Mouse (Mus musculus) heart, embryonic 15.5 days (tissue): Measurements from ENCODE around the gene Txnip. TPM values are rescaled to one million over a fixed set of nuclear protein-coding genes. Genes with fewer than 3 reads are reported as not detected.

Experiments
- ATAC-seq: fragments of 200-750 bp; cut with Nextera tagmentation; replicated peaks from 2 replicates; pipeline ENCODE4 v1.8.0; 2017; ENCODE audit warnings: low read depth, moderate TSS enrichment; ENCODE audit not compliant: insufficient number of reproducible peaks, insufficient read depth, low FRiP score
- H3K27ac ChIP-seq: fragments of 300-500 bp; sonication (generic); 2 replicates; pipeline ENCODE4 v1.5.1; 2015; ENCODE audit warnings: mild to moderate bottlenecking, inconsistent platforms
- H3K27me3 ChIP-seq: fragments of 300-500 bp; sonication (generic); 2 replicates; pipeline ENCODE4 v1.6.1; 2015; ENCODE audit warnings: inconsistent platforms
- H3K36me3 ChIP-seq: fragments of 300-500 bp; sonication (generic); 2 replicates; pipeline ENCODE4 v1.6.1; 2015; ENCODE audit warnings: mild to moderate bottlenecking, inconsistent platforms
- H3K4me1 ChIP-seq: fragments of 300-500 bp; sonication (generic); replicated peaks from 2 replicates; pipeline ENCODE4 v1.6.1; 2015; ENCODE audit warnings: inconsistent platforms
- H3K4me2 ChIP-seq: fragments of 300-500 bp; sonication (generic); 2 replicates; pipeline ENCODE4 v1.6.1; 2015; ENCODE audit warnings: inconsistent platforms, mild to moderate bottlenecking, moderate library complexity
- H3K4me3 ChIP-seq: fragments of 300-500 bp; sonication (generic); 2 replicates; pipeline ENCODE4 v1.5.1; 2015; ENCODE audit warnings: mild to moderate bottlenecking, inconsistent platforms
- H3K9ac ChIP-seq: fragments of 300-500 bp; sonication (generic); 2 replicates; pipeline ENCODE4 v1.6.1; 2015; ENCODE audit warnings: mild to moderate bottlenecking, inconsistent platforms
- H3K9me3 ChIP-seq: fragments of 300-500 bp; sonication (generic); replicated peaks from 2 replicates; pipeline ENCODE4 v1.6.1; 2016; ENCODE audit warnings: inconsistent platforms
- WGBS: fragments of 180-500 bp; shearing (Covaris S2); methylation state at CpG from one replicate; pipeline ENCODE4 v1.1.7; 2015; ENCODE audit warnings: mixed read lengths; 5-methylcytosine and 5-hydroxymethylcytosine counted together
- polyA plus RNA-seq: library from polyadenylated mRNA; unstranded; fragments of >200 nt; fragmentation: Nextera tagmentation; extraction: Ambion mirVana; gene quantifications from 2 replicates; pipeline ENCODE4 v1.2.1, GENCODE M21; 2015

The Txnip gene
- polyA plus RNA-seq, 1 experiment from 2014 or later, result 208 TPM

DNA sequence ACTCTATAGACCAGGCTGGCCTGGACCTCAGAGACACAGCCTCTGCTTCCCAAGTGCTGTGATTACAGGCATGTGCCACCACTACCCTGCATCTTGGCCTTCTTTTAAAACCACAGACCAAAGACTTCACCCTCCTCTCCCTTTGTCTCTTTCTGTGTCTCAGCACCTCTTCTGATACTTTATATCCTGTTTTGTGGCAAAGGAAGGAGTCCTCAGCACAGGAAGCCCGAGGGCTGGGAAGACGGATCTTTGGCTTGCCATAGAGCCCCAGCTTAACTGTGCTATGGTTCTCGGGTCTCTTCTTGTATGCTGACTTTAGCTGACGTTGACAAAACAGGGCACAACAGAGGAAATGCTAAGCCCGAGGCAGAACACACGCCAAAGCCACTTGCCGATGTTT lies 12.9 kb downstream of the Txnip start:
- H3K36me3 ChIP-seq, result no peaks in the 10 kb centered on the region
- H3K4me3 ChIP-seq, result no peak overlapping the region
- 56% methylated on average over 7 of the region's 7 CpGs for WGBS
- H3K9ac ChIP-seq, result no peak overlapping the region
- H3K4me1 ChIP-seq, result peaks cover 51% of the 10 kb centered on the region
- no peaks in the 10 kb centered on the region for H3K27me3 ChIP-seq
- H3K9me3 ChIP-seq, result no peaks in the 10 kb centered on the region
- no peak overlapping the region for H3K4me2 ChIP-seq
- ATAC-seq, result no peak
- H3K27ac ChIP-seq, result peak overlapping the region; percentile 23; the same call in 1 of the 2 replicates

DNA sequence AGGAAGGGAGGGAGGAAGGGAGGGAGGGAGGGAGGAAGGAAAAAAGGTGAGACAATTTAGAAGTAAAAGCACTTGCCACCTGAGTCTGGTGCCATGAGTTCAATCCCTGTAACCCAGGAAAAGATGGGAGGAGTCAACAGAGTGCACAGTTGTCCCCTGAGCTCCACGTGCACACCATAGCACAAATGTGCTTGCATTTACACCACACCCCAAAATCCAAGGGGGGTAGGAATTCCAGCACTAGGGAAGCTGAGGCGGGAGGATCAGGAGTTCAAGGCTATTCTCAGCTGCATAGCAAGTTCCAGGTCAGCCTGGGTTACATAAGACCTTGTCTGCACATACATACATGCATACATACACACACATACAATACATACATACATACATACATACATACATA lies 13.6 kb downstream of the Txnip start:
- Histone ChIP-seq H3K9me3 (no peaks in the 10 kb centered on the region), H3K4me3 (no peak overlapping the region), H3K4me1 (peaks cover 56% of the 10 kb centered on the region), H3K9ac (no peak overlapping the region), H3K4me2 (no peak overlapping the region), H3K36me3 (no peaks in the 10 kb centered on the region), H3K27me3 (no peaks in the 10 kb centered on the region), H3K27ac (peak overlapping the region; percentile 73; the same call in 1 of the 2 replicates)
- 81% methylated on average over 2 of the region's 2 CpGs for WGBS
- ATAC-seq, result no peak

DNA sequence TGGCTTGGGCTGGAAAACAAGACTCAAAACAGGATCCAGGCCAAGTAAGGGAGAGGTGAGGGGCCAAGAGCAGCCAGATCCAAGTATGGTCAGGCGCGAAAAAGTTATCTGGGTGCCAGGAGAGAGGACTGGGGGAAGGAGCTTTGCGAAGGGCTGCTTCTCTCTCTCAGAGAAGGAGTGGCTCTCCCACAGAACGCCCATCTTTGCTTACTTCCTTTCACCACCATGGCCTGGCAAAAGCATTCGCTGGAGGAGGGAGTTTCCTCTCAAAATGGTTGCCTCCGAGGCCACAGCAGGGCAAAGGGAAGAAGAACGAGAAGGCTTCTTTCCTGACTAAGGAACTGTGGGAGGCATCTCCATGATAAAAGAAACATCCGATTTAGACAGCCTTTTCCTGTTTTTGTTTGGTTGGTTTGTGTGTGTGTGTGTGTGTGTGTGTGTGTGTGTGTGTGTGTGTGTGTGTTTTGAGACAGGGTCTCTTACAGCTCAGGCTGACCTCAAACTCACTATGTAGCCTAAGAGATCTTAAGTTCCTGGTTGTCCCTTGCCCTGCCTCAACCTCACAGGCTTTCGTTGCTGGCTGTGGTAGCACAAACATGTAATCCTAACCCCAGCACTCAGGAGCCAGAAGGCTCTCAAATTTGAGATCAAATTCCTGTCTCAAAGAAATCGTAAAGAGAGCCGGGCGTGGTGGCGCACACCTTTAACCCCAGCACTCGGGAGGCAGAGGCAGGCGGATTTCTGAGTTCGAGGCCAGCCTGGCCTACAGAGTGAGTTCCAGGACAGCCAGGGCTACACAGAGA lies 14.3 kb downstream of the Txnip start:
- Histone ChIP-seq H3K4me1 (peaks cover 59% of the 10 kb centered on the region), H3K27me3 (no peaks in the 10 kb centered on the region), H3K9ac (no peak overlapping the region), H3K4me2 (no peak overlapping the region), H3K4me3 (no peak overlapping the region), H3K27ac (peak overlapping the region; percentile 73), H3K36me3 (no peaks in the 10 kb centered on the region), H3K9me3 (no peaks in the 10 kb centered on the region)
- no peak for ATAC-seq
- 64% methylated on average over 16 of the region's 16 CpGs for WGBS

DNA sequence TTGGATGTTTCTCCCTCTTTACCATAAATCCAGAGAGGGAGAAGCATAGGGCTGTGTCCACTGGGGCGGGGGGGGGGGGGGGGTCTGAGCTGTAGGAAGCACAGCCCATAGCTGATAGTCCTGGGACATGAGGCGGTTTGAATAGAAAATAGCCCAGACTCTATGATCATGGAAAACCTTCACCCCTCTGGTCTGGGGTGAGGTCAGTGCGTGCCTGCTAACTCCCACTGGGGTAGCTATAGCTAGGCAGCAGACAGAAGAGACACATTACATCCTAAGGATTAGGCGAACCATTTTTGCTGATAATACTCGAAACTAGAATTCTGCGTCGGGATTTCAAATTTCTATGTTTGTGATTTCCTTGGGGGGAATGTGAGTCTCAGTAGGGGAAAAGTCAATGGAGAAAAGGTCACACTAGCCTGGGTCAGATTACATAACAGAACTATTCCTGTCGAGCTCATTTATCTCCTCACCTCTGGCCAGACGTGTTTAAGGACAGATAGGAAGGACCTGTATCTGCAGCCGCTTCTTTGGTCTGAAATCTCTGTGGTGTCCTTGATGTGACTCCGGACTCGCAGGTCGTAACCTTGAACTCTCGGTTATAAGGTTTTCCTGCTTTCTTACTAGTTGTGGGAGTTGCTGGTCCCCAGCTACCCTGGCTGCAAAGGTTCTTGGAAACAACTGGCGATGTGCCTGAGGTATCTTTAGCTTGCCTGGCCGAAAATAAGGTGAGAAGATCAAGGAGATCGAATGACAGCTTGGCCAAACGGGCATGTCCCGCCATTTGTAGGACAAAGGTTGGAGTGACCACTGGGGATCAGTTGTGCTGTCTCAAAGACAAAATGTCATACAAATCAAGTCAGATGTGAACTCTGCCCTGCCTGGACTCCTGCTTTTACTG lies 16.1 kb downstream of the Txnip start:
- 46% methylated on average over 18 of the region's 19 CpGs for WGBS
- peaks cover 69% of the 10 kb centered on the region for H3K4me1 ChIP-seq
- no peak overlapping the region for H3K4me3 ChIP-seq
- no peaks in the 10 kb centered on the region for H3K27me3 ChIP-seq
- no peaks in the 10 kb centered on the region for H3K36me3 ChIP-seq
- no peak for ATAC-seq
- no peaks in the 10 kb centered on the region for H3K9me3 ChIP-seq
- H3K4me2 ChIP-seq, result no peak overlapping the region
- H3K27ac ChIP-seq, result peak overlapping the region; percentile 39
- H3K9ac ChIP-seq, result no peak overlapping the region

DNA sequence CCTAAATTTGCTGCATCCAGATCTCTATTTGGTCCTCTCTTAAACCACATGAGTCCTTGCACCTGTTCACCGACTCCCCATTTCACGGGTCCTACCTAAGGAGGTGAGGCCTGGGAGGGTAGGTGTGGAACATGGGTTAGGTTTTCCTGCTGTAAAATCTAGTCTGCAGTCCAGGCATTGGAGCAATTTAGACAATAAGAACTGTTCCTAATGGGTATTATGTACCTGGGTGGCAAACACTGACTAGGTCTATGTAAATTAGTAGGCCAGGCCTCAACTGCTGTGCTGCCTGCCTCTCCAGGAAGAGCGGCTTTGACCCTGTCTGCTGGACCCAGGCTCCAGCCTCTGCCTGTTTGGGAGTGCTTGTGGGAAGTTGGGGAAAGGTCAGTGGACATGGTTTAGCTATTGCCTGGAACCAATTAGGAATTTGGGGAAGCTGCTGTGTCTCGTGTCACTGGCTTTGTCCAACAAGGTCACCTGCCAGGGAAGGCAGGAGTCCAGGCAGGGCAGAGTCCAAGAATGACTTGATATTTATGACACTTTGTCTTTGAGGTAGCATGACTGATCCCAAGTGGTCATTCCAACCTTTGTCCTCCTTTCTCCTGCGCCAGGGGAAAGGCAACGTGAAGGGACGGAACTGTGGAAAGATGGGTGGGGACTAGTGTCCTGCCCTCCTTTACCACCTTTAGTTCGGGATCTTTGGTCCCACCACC lies 17.7 kb downstream of the Txnip start:
- no peaks in the 10 kb centered on the region for H3K9me3 ChIP-seq
- no peaks in the 10 kb centered on the region for H3K27me3 ChIP-seq
- H3K9ac ChIP-seq, result peak overlapping the region; percentile 43; the same call in 1 of the 2 replicates
- peak overlapping the region; percentile 98 for H3K27ac ChIP-seq
- no peak for ATAC-seq
- peak overlapping the region; percentile 32; the same call in 1 of the 2 replicates for H3K4me3 ChIP-seq
- H3K4me1 ChIP-seq, result peaks cover 70% of the 10 kb centered on the region
- WGBS, result 83% methylated on average over 8 of the region's 8 CpGs
- H3K36me3 ChIP-seq, result no peaks in the 10 kb centered on the region
- H3K4me2 ChIP-seq, result peak overlapping the region; percentile 60

DNA sequence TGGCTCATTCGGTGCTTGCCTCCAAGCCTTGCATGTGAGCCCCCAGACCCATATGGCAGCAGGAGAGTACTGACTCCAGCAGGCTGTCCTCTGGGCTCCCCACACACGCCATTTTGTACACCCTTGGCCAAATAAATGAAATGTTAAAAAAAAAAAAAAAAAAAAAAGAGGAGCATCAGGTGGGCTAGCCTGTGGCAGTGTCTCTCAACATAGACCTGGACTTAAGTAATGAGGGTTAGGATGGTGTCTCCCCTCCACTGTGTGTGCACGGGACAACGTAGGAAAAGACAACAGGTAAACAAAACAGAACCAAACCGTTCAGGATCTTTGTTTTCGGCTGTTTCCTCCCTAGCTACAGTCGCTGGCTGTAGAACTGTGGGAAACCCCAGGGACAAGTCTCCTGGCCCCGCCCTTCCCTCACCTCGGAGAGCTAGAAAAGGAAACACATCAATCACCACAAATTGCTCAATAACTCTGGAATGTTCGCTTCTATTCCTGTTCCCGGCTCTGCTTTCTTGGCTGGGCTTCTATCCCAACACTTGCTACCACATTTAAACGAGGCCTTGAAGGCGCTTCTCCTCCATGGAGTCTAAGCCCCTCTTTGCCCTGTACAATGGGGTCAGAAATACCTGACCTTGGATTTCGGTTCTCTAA lies 18.4 kb downstream of the Txnip start:
- H3K4me2 ChIP-seq, result peak overlapping the region; percentile 60
- ATAC-seq, result peak; percentile 50
- no peaks in the 10 kb centered on the region for H3K9me3 ChIP-seq
- WGBS, result 22% methylated on average over 14 of the region's 14 CpGs
- H3K4me1 ChIP-seq, result peaks cover 69% of the 10 kb centered on the region
- no peaks in the 10 kb centered on the region for H3K27me3 ChIP-seq
- H3K4me3 ChIP-seq, result peak overlapping the region; percentile 32
- H3K27ac ChIP-seq, result peak overlapping the region; percentile 98
- no peaks in the 10 kb centered on the region for H3K36me3 ChIP-seq
- H3K9ac ChIP-seq, result peak overlapping the region; percentile 43

DNA sequence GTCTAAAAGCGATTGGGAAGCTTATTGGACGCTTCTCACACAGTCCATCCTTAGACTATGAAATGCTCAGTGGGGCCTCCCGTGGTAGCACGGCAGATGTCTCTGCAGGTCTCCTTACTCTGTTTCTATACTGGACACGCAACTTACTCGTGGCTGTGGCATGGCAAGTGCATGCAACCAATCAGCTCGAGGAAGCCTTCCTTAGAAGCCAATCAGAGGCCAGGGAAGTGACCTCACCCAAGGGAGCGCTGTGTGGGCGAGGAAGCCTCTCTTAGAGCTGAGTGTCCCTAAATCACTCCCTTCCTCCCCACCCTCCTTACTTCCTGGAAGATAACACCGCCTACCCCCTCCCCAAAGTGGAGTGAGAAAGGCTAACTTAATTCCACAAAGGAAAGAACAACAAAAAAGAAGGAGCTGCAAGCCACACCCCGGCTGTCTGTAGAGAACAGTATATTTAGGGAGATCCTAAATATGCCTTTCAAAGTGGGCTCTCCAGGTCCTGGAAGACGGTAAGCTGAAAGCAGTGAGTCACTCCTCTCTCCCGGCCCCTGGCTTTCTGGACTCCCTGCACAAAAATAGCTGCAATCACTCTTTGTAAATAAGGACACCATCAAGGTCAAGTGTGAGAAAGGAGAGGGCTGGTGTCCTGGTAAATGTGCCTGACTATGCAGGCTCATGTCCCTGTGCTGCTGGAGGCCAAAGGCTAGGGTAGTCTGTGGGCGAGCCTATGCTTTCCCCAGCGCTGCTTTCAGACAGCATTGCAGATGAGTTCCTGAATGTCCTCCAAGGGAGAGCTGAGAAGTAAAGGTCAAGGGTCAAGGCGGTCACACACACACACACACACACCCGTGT lies 19.2 kb downstream of the Txnip start, which contains the start of gene Gm16253:
Gm16253 (plus strand) TSS at position 295 of the 852 bp plus-strand sequence.
- peak within 1 kb of the TSS; percentile 46 for H3K9ac ChIP-seq
- no peaks in the 10 kb centered on the region for H3K9me3 ChIP-seq
- peak within 1 kb of the TSS; percentile 32 for H3K4me3 ChIP-seq
- H3K4me2 ChIP-seq, result peak within 1 kb of the TSS; percentile 60
- H3K27me3 ChIP-seq, result no peaks in the 10 kb centered on the region
- H3K4me1 ChIP-seq, result peaks cover 62% of the 10 kb centered on the region
- H3K27ac ChIP-seq, result peak within 1 kb of the TSS; percentile 98
- peak; percentile 92 for ATAC-seq
- 7% methylated on average over 17 of the region's 17 CpGs for WGBS
- H3K36me3 ChIP-seq, result no peaks in the 10 kb centered on the region

DNA sequence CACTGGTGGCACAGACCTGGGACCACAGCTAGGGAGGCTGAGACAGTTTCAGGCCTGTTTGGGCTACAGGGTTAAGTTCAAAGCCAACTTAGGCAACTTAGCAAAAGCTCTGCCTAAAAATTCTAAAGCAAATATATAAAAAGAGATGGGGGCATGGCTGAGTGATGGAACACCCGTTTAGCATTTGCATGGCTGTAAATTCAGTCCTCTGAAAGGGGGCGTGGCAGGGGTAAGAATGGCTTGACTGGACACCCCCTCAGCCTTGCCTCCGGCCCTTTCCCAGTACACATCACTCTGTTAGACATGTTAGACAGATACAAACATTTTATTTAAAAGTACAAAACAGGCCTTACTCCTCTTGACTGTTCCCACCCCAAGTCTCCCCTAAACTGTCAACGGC lies 19.8 kb downstream of the Txnip start:
- H3K36me3 ChIP-seq, result no peaks in the 10 kb centered on the region
- ATAC-seq, result no peak
- H3K9ac ChIP-seq, result peak overlapping the region; percentile 46
- H3K4me2 ChIP-seq, result peak overlapping the region; percentile 60
- peaks cover 60% of the 10 kb centered on the region for H3K4me1 ChIP-seq
- H3K4me3 ChIP-seq, result peak overlapping the region; percentile 32; the same call in 1 of the 2 replicates
- no peaks in the 10 kb centered on the region for H3K9me3 ChIP-seq
- no peaks in the 10 kb centered on the region for H3K27me3 ChIP-seq
- peak overlapping the region; percentile 98 for H3K27ac ChIP-seq
- 67% methylated on average over 4 of the region's 4 CpGs for WGBS

DNA sequence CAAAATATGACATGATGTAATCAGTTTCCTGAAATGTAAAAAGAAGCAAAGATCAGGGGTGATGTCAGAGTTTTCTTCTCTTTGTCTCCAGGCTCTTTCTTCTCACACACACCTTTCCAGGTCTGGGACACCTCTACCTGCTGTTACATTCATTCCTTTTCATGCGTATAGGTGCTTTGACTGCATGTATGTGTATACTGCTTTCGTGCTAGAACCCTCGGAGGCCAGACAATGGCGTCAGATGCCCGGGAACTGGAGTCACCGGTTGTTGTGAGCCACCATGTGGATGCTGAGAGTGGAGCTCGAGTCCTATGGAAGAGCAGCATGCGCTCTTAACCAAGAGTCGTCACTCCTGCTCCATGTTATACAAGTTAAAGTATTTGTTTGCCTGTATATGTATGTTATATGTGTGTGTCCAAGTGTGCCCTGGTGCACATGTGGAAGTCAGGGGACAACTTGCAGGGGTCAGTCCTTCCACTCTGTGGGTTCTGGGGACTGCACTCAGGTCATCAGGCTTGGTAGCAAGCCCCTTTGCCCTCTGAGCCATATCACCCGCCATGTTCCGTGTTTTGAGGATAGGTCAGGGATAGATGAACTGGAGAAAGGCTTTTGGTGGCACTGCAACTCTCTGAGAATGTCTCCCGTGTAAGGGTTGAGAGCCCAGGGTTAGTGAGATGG lies 20.9 kb downstream of the Txnip start:
- Histone ChIP-seq H3K36me3 (no peaks in the 10 kb centered on the region), H3K4me3 (no peak overlapping the region), H3K9ac (no peak overlapping the region), H3K9me3 (no peaks in the 10 kb centered on the region), H3K27me3 (no peaks in the 10 kb centered on the region), H3K4me1 (peaks cover 54% of the 10 kb centered on the region), H3K4me2 (no peak overlapping the region), H3K27ac (peak overlapping the region; percentile 98; the same call in 1 of the 2 replicates)
- WGBS, result 78% methylated on average over 12 of the region's 12 CpGs
- ATAC-seq, result no peak
